Mouse (Mus musculus) spleen, postnatal 10 days (tissue): ENCODE results near the gene Guca1a.
"Not testable (repeated sequence)": the region's sequence is repeated elsewhere in the genome, so short reads cannot be mapped to it uniquely, and the experiment has no call there.

Experiments used
- DNase-seq, 2 experiments: peaks; one replicate each; pipeline ENCODE4 v3.0.0; 2021 to 2022; ENCODE audit warnings: low spot score in 2 of 2

Gene Guca1a

GRCm38 (mm10) chr17:47400451-47400850 lies at the start of gene Guca1a:
Guca1a (minus strand) TSS chr17:47400584.
- DNase-seq, result no peak

GRCm38 (mm10) chr17:47449432-47449831 lies 49.0 kb upstream of the Guca1a start:
- DNase-seq, result no peak

- DNase-seq, result no peak
Observed at GRCm38 (mm10) chr17:47448523-47449372, 48.4 kb upstream of the Guca1a start.

GRCm38 (mm10) chr17:47446561-47446960 lies 46.2 kb upstream of the Guca1a start:
- no peak for DNase-seq

- DNase-seq, result no peak
Observed at GRCm38 (mm10) chr17:47446025-47446424, 45.6 kb upstream of the Guca1a start.

- DNase-seq, result no peak
Observed at GRCm38 (mm10) chr17:47445518-47445917, 45.1 kb upstream of the Guca1a start.

GRCm38 (mm10) chr17:47444113-47444512 lies 43.7 kb upstream of the Guca1a start:
- DNase-seq, result no peak

- DNase-seq, result no peak
Observed at GRCm38 (mm10) chr17:47442271-47442670, 41.9 kb upstream of the Guca1a start.

- DNase-seq, result no peak
Observed at GRCm38 (mm10) chr17:47441296-47442051, 41.1 kb upstream of the Guca1a start.

GRCm38 (mm10) chr17:47440359-47440890 lies 40.0 kb upstream of the Guca1a start:
- DNase-seq, result no peak

- DNase-seq, result no peak
Observed at GRCm38 (mm10) chr17:47439396-47440028, 39.1 kb upstream of the Guca1a start.

GRCm38 (mm10) chr17:47438611-47439010 lies 38.2 kb upstream of the Guca1a start:
- DNase-seq, result no peak

- no peak for DNase-seq
Observed at GRCm38 (mm10) chr17:47436907-47437547, 36.6 kb upstream of the Guca1a start, which contains the start of gene 1700001C19Rik. 1700001C19Rik (minus strand) TSS chr17:47437376.

- DNase-seq, result no peak
Observed at GRCm38 (mm10) chr17:47436156-47436906, 35.9 kb upstream of the Guca1a start, which contains the start of gene AI661453. AI661453 (plus strand) TSS chr17:47436615.

GRCm38 (mm10) chr17:47430815-47431214 lies 30.4 kb upstream of the Guca1a start:
- no peak for DNase-seq

- no peak for DNase-seq
Observed at GRCm38 (mm10) chr17:47428831-47429304, 28.5 kb upstream of the Guca1a start.

GRCm38 (mm10) chr17:47427316-47427715 lies 26.9 kb upstream of the Guca1a start:
- no peak for DNase-seq

GRCm38 (mm10) chr17:47424186-47424585 lies 23.8 kb upstream of the Guca1a start:
- DNase-seq, result no peak

GRCm38 (mm10) chr17:47422616-47423015 lies 22.2 kb upstream of the Guca1a start:
- DNase-seq, result not testable (repeated sequence)

- DNase-seq, result no peak
Observed at GRCm38 (mm10) chr17:47421566-47421965, 21.2 kb upstream of the Guca1a start.
